Mouse (Mus musculus) testis, adult 2 months (tissue): Measurements from ENCODE around the gene Slc22a22. TPM values are rescaled to one million over a fixed set of nuclear protein-coding genes. Genes with fewer than 3 reads are reported as not detected.
"Not testable (repeated sequence)": the region's sequence is repeated elsewhere in the genome, so short reads cannot be mapped to it uniquely, and the experiment has no call there.

Experiments
- H3K27ac ChIP-seq: fragments of 200-500 bp; 2 replicates; pipeline ENCODE4 v1.5.1; 2012; ENCODE audit warnings: low read depth, low read length; ENCODE audit not compliant: control insufficient read depth, insufficient read depth
- H3K27me3 ChIP-seq: fragments of 200-500 bp; 2 replicates; pipeline ENCODE4 v1.6.1; 2012; ENCODE audit warnings: mild to moderate bottlenecking, low read length, moderate library complexity; ENCODE audit not compliant: control insufficient read depth, insufficient read depth
- H3K36me3 ChIP-seq: fragments of 200-500 bp; 2 replicates; pipeline ENCODE4 v1.6.1; 2012; ENCODE audit warnings: mild to moderate bottlenecking, low read length; ENCODE audit not compliant: control insufficient read depth, insufficient read depth
- H3K4me1 ChIP-seq: fragments of 200-500 bp; 2 replicates; pipeline ENCODE4 v1.6.1; 2012; ENCODE audit warnings: low read length; ENCODE audit not compliant: control insufficient read depth, insufficient read depth
- H3K4me3 ChIP-seq: fragments of 200-500 bp; 2 replicates; pipeline ENCODE4 v1.5.1; 2012; ENCODE audit warnings: low read depth, mild to moderate bottlenecking, low read length, moderate library complexity, mixed read lengths; ENCODE audit not compliant: control insufficient read depth
- CTCF ChIP-seq: fragments of 200-500 bp; IDR thresholded peaks from 2 replicates; pipeline ENCODE4 v1.5.1; 2012; ENCODE audit warnings: low read depth, mild to moderate bottlenecking, inconsistent platforms, low read length, moderate library complexity; ENCODE audit not compliant: control insufficient read depth, insufficient read depth, insufficient replicate concordance
- POLR2A ChIP-seq: fragments of 200-500 bp; IDR thresholded peaks from 2 replicates; pipeline ENCODE4 v1.6.1; 2012; ENCODE audit warnings: low read depth, mild to moderate bottlenecking, inconsistent platforms, low read length, moderate library complexity; ENCODE audit not compliant: control insufficient read depth
- polyA plus RNA-seq: library from polyadenylated mRNA; depleted of rRNA; stranded (reverse); fragments of >200 nt; gene quantifications from 2 replicates; pipeline ENCODE4 v1.2.3, GENCODE M21; 2012

The Slc22a22 gene
- polyA plus RNA-seq, 1 experiment, result 0.44 TPM

- Histone ChIP-seq H3K36me3 (no peaks in the 10 kb centered on the region), H3K27ac (no peak overlapping the region), H3K4me3 (no peak overlapping the region), H3K27me3 (no peaks in the 10 kb centered on the region), H3K4me1 (no peaks in the 10 kb centered on the region)
- no peak for TF ChIP-seq CTCF
- no peak for TF ChIP-seq POLR2A
Observed at GRCm38 (mm10) chr15:57276411-57276810, 201.0 kb downstream of the Slc22a22 start.

GRCm38 (mm10) chr15:57240061-57240460 lies 237.4 kb downstream of the Slc22a22 start:
- not testable (repeated sequence) for H3K27ac ChIP-seq, H3K27me3 ChIP-seq, H3K4me1 ChIP-seq, H3K36me3 ChIP-seq, H3K4me3 ChIP-seq

- H3K4me3 ChIP-seq, result no peak overlapping the region
- TF ChIP-seq CTCF (no peak), POLR2A (no peak)
Observed at GRCm38 (mm10) chr15:57230439-57230838, 247.0 kb downstream of the Slc22a22 start.

GRCm38 (mm10) chr15:57205315-57205714 lies 272.1 kb downstream of the Slc22a22 start:
- H3K4me3 ChIP-seq, result no peak overlapping the region
- H3K4me1 ChIP-seq, result no peaks in the 10 kb centered on the region
- TF ChIP-seq CTCF, result no peak
- no peak for TF ChIP-seq POLR2A
- H3K27ac ChIP-seq, result no peak overlapping the region
- H3K36me3 ChIP-seq, result no peaks in the 10 kb centered on the region
- H3K27me3 ChIP-seq, result no peaks in the 10 kb centered on the region

More at GRCm38 (mm10) chr15:57230439-57230838, 247.0 kb downstream of the Slc22a22 start:
- Histone ChIP-seq H3K27me3 (no peaks in the 10 kb centered on the region), H3K36me3 (no peaks in the 10 kb centered on the region), H3K27ac (no peak overlapping the region), H3K4me1 (no peaks in the 10 kb centered on the region)

- no peak overlapping the region for H3K27ac ChIP-seq
- no peaks in the 10 kb centered on the region for H3K27me3 ChIP-seq
- no peak for TF ChIP-seq POLR2A
- H3K4me3 ChIP-seq, result no peak overlapping the region
- no peaks in the 10 kb centered on the region for H3K36me3 ChIP-seq
- no peaks in the 10 kb centered on the region for H3K4me1 ChIP-seq
Observed at GRCm38 (mm10) chr15:57204444-57204930, 272.9 kb downstream of the Slc22a22 start.
